Mouse (Mus musculus): ENCODE measurements at regions not wholly inside any gene's neighbourhood (a gene's known extent, or its start where the extent isn't known, plus 50 kb on each side); places are given as distances from the start of the nearest gene placed in this dataset.

GRCm38 (mm10) chr14:49592667-49593066 lies 66.8 kb upstream of the Slc35f4 start:
- DNase-seq = no peak

GRCm38 (mm10) chr14:49590322-49590721 lies 64.5 kb upstream of the Slc35f4 start:
- DNase-seq = peak; percentile 4

Measured in right cerebral cortex, postnatal 25 days (tissue).